ENCODE assay signal across 22 mouse cellular contexts in the genomic region with DNA sequence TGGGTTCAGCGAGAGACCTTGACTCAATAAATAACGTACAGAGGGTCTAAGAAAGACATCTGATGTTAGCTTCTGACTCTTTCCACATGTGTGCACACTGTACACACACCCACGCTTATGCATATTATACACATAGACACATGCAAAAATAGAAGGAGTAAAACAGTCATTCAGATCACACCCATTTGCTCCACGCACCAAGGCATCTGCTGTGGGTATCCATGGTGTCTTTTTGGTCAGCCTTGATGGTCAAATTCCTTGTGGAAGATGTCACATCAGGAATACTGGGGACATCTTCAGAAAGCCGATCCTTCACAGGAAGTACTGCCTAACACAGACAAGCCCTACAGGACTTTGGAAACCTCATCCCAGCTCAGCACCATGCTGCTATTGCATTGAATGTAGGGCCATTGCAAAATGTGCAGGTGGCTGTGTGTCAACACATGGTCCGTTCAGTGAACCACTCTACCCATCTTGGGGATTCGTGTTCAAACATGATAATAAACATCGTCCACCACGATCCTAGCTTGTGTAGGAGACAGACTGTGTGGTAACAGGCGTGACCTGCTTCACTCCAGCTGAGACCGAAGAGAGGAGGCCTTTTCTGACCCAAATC.
A peak's percentile ranks its signal among the peaks of the same experiment; 100 is the strongest.
DNase-seq lines count a peak whose midpoint lies in the region; ATAC-seq and TF ChIP-seq lines count a peak whose summit lies in the region.
"Had no signal": no experiment of that assay in that cellular context is flagged by ENCODE, and none has a peak within 500 bp of the region (broad histone marks: within the 10 kb centered on the region; RNA-seq: fewer than 3 reads in every experiment).

No protein-coding gene starts in this region.

- TF ChIP-seq CTCF in thymus, adult 2 months (IDR thresholded peaks at IDR 0.05; ENCODE audit: borderline replicate concordance, control insufficient read depth, extremely low read depth, insufficient read depth, low read length, poor library complexity), result no peak

- H3K36me3 ChIP-seq in liver, embryonic 16.5 days (ENCODE audit: control insufficient read depth, insufficient read depth), result no peaks in the 10 kb centered on the region
- H3K36me3 ChIP-seq in liver, embryonic 12.5 days, result no peaks in the 10 kb centered on the region
- H3K36me3 ChIP-seq in thymus, adult 2 months (ENCODE audit: control insufficient read depth, insufficient read depth, low read length), result no peaks in the 10 kb centered on the region
- H3K36me3 ChIP-seq: forebrain, embryonic 15.5 days had no signal

- WGBS in liver, embryonic 16.5 days (ENCODE audit: insufficient replicate concordance), result 62% methylated on average over 11 of the region's 11 CpGs
- 68% methylated on average over 11 of the region's 11 CpGs for WGBS in liver, embryonic 12.5 days (ENCODE audit: insufficient replicate concordance)
- WGBS in thymus, adult 2 months, result 96% methylated on average over 11 of the region's 11 CpGs

- DNase-seq in heart, adult 11 months, result peak; percentile 55
- DNase-seq in heart, postnatal 14 days, result no peak
- DNase-seq in thymus, adult 2 months, result no peak
- no peak for DNase-seq in thymus, adult 18-20 months
- no peak for DNase-seq in retina, embryonic 14.5 days (ENCODE audit: low spot score)
- no peak for DNase-seq in neural tube, embryonic 10.5 days (ENCODE audit: extremely low spot score, low spot score)
- DNase-seq: cerebellum, adult 8-10 months; gastrocnemius, postnatal 14 days; heart, postnatal 4 days; kidney, adult 8-10 months; kidney, postnatal 36 days; left cerebral cortex, postnatal 4 days; retina, postnatal 1 day; thymus, postnatal 36 days had no signal

- intact Hi-C loops in heart, postnatal 14 days (cut with DNase I), result no loop called here

- no peaks in the 10 kb centered on the region for H3K27me3 ChIP-seq in liver, embryonic 16.5 days (ENCODE audit: control insufficient read depth, insufficient read depth, low read depth, low read length)
- no peaks in the 10 kb centered on the region for H3K27me3 ChIP-seq in liver, embryonic 12.5 days (replicated peaks)
- no peaks in the 10 kb centered on the region for H3K27me3 ChIP-seq in thymus, adult 2 months (ENCODE audit: control insufficient read depth, insufficient read depth, low read length)
- H3K27me3 ChIP-seq: forebrain, embryonic 15.5 days; Patski had no signal

- no peak overlapping the region for H3K4me3 ChIP-seq in liver, embryonic 16.5 days (ENCODE audit: low read depth, low read length)
- H3K4me3 ChIP-seq in liver, embryonic 12.5 days, result no peak overlapping the region
- H3K4me3 ChIP-seq in thymus, adult 2 months (ENCODE audit: control insufficient read depth, insufficient read depth, low read length), result no peak overlapping the region
- H3K4me3 ChIP-seq: forebrain, embryonic 15.5 days; left cerebral cortex, adult 2 months had no signal

- TF ChIP-seq POLR2A in thymus, adult 2 months (IDR thresholded peaks at IDR 0.05; ENCODE audit: control insufficient read depth, extremely low read depth, insufficient read depth, low read length, poor library complexity), result no peak

- H3K9ac ChIP-seq in liver, embryonic 16.5 days (ENCODE audit: low read depth, low read length), result no peak overlapping the region
- no peak overlapping the region for H3K9ac ChIP-seq in liver, embryonic 12.5 days
- H3K9ac ChIP-seq: forebrain, embryonic 15.5 days; liver, embryonic 14.5 days had no signal

- H3K4me1 ChIP-seq in liver, embryonic 16.5 days (ENCODE audit: control insufficient read depth, low read depth, low read length), result no peaks in the 10 kb centered on the region
- 0 out of 2 replicates have a peak, but pooled peaks cover 4% of the 10 kb centered on the region for H3K4me1 ChIP-seq in liver, embryonic 12.5 days
- peaks cover 19% of the 10 kb centered on the region for H3K4me1 ChIP-seq in thymus, adult 2 months (replicated peaks; ENCODE audit: control insufficient read depth, insufficient read depth, low read length)
- H3K4me1 ChIP-seq: forebrain, embryonic 15.5 days had no signal

- ATAC-seq in liver, embryonic 16.5 days (ENCODE audit: low read depth), result peak; percentile 53; the same call in 1 of the 2 replicates
- ATAC-seq in liver, embryonic 12.5 days, result no peak
- ATAC-seq: forebrain, embryonic 15.5 days; hindbrain, embryonic 16.5 days; midbrain, embryonic 16.5 days; Patski had no signal

- no peak overlapping the region for H3K4me2 ChIP-seq in liver, embryonic 16.5 days (ENCODE audit: low read depth, low read length)
- no peak overlapping the region for H3K4me2 ChIP-seq in liver, embryonic 12.5 days
- H3K4me2 ChIP-seq: forebrain, embryonic 15.5 days had no signal

- no peaks in the 10 kb centered on the region for H3K9me3 ChIP-seq in liver, embryonic 16.5 days (replicated peaks; ENCODE audit: control insufficient read depth, low read length)
- no peaks in the 10 kb centered on the region for H3K9me3 ChIP-seq in liver, embryonic 12.5 days (replicated peaks)
- H3K9me3 ChIP-seq: forebrain, embryonic 15.5 days had no signal

- no peak overlapping the region for H3K27ac ChIP-seq in liver, embryonic 16.5 days (ENCODE audit: low read length)
- no peak overlapping the region for H3K27ac ChIP-seq in liver, embryonic 12.5 days
- H3K27ac ChIP-seq in thymus, adult 2 months (ENCODE audit: control insufficient read depth, insufficient read depth, low read length), result peak overlapping the region; percentile 98
- H3K27ac ChIP-seq: forebrain, embryonic 15.5 days; left cerebral cortex, adult 2 months; liver, embryonic 14.5 days had no signal
